Mouse (Mus musculus) ES-E14 (cell line): ENCODE data around the gene Plxdc1.

Experiments
- CHD2 ChIP-seq: IDR thresholded peaks from 2 replicates; pipeline ENCODE4 v1.6.1; 2014; ENCODE audit warnings: mild to moderate bottlenecking, low read depth, low read length, inconsistent platforms
- HCFC1 ChIP-seq: IDR thresholded peaks from 2 replicates; pipeline ENCODE4 v1.6.1; 2012; ENCODE audit warnings: low read length, inconsistent platforms, borderline replicate concordance; ENCODE audit not compliant: insufficient read depth
- ZC3H11A ChIP-seq: IDR thresholded peaks from 2 replicates; pipeline ENCODE4 v1.6.1; 2012; ENCODE audit warnings: low read depth, mild to moderate bottlenecking, inconsistent platforms, low read length, borderline replicate concordance
- ZNF384 ChIP-seq: IDR thresholded peaks from 2 replicates; pipeline ENCODE4 v1.6.1; 2012; ENCODE audit warnings: low read depth, low read length, inconsistent platforms

DNA sequence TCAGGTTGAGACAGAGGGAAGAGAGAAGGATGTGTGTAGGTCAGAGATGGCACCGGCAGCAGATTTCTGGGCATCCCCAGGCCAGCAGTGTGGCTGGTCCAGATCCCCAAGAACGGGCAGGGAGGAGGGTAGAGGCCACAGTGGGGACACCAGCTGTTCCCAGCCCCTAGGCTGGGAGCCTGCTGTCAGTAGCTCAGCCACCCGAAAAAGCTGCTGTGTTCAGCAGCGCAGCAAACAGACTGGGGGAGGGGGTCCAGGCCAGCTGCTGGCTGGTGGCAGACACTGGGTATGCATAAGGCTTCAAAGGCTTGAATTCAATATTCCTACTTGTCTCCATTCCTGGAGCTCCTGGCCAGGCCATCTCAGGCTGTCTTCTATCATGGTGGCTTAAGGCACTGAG, 48.6 kb upstream of the Plxdc1 start:
- TF ChIP-seq HCFC1, result no peak
- no peak for TF ChIP-seq ZNF384
- TF ChIP-seq ZC3H11A, result no peak
- no peak for TF ChIP-seq CHD2
